Mouse (Mus musculus) limb, embryonic 11.5 days (tissue): ENCODE measurements at regions not wholly inside any gene's neighbourhood (a gene's known extent, or its start where the extent isn't known, plus 50 kb on each side); places are given as distances from the start of the nearest gene placed in this dataset.

Experiments used
- ATAC-seq: fragments of 200-750 bp; cut with Nextera tagmentation; 2 replicates; pipeline ENCODE4 v1.8.0; 2017; ENCODE audit warnings: low read depth; ENCODE audit not compliant: insufficient number of reproducible peaks, low FRiP score, low TSS enrichment
- DNase-seq: peaks from one replicate; pipeline ENCODE4 v3.0.0-alpha.2; 2015; ENCODE audit warnings: low spot score
- H3K27ac ChIP-seq: fragments of 300-500 bp; sonication (generic); replicated peaks from 2 replicates; pipeline ENCODE4 v1.5.1; 2014; ENCODE audit warnings: low read depth, mild to moderate bottlenecking, low read length
- H3K27me3 ChIP-seq: fragments of 300-500 bp; sonication (generic); 2 replicates; pipeline ENCODE4 v1.6.1; 2014; ENCODE audit warnings: mild to moderate bottlenecking, low read length, mixed read lengths; ENCODE audit not compliant: control insufficient read depth, insufficient read depth
- H3K36me3 ChIP-seq: fragments of 300-500 bp; sonication (generic); 2 replicates; pipeline ENCODE4 v1.6.1; 2014; ENCODE audit warnings: mild to moderate bottlenecking, low read length, moderate library complexity, mixed read lengths; ENCODE audit not compliant: control insufficient read depth, insufficient read depth
- H3K4me1 ChIP-seq: fragments of 300-500 bp; sonication (generic); 2 replicates; pipeline ENCODE4 v1.6.1; 2014; ENCODE audit warnings: low read length, mixed read lengths; ENCODE audit not compliant: control insufficient read depth, insufficient read depth
- H3K4me2 ChIP-seq: fragments of 300-500 bp; sonication (generic); 2 replicates; pipeline ENCODE4 v1.6.1; 2014; ENCODE audit warnings: low read depth, mild to moderate bottlenecking, moderate library complexity; ENCODE audit not compliant: severe bottlenecking
- H3K4me3 ChIP-seq: fragments of 300-500 bp; sonication (generic); 2 replicates; pipeline ENCODE4 v1.5.1; 2014; ENCODE audit warnings: low read depth, low read length
- H3K9ac ChIP-seq: fragments of 300-500 bp; sonication (generic); 2 replicates; pipeline ENCODE4 v1.6.1; 2014; ENCODE audit warnings: mild to moderate bottlenecking, low read length
- H3K9me3 ChIP-seq: fragments of 300-500 bp; sonication (generic); 2 replicates; pipeline ENCODE4 v1.6.1; 2016; ENCODE audit warnings: low read length; ENCODE audit not compliant: control insufficient read depth
- WGBS: fragments of 180-500 bp; shearing (Covaris S2); extraction: QIAGEN DNeasy Blood & Tissue Kit; methylation state at CpG from one replicate; pipeline ENCODE4 v1.1.7; 2014; 5-methylcytosine and 5-hydroxymethylcytosine counted together

- Histone ChIP-seq H3K27ac (no peak overlapping the region), H3K9me3 (no peaks in the 10 kb centered on the region), H3K9ac (no peak overlapping the region), H3K4me2 (no peak overlapping the region), H3K36me3 (no peaks in the 10 kb centered on the region), H3K27me3 (no peaks in the 10 kb centered on the region), H3K4me1 (no peaks in the 10 kb centered on the region), H3K4me3 (no peak overlapping the region)
- ATAC-seq (no peak), DNase-seq (no peak)
- WGBS = 72% methylated on average over 3 of the region's 3 CpGs
These were observed 178.9 kb upstream of the Tecrl start for GRCm38 (mm10) chr5:83533901-83534300.

- DNase-seq (no peak), ATAC-seq (no peak)
- Histone ChIP-seq H3K4me3 (no peak overlapping the region), H3K9ac (no peak overlapping the region), H3K9me3 (no peaks in the 10 kb centered on the region), H3K27me3 (no peaks in the 10 kb centered on the region), H3K4me2 (no peak overlapping the region), H3K36me3 (no peaks in the 10 kb centered on the region), H3K27ac (no peak overlapping the region), H3K4me1 (no peaks in the 10 kb centered on the region)
- 68% methylated on average over 1 of the region's 1 CpGs for WGBS
These were observed 163.7 kb upstream of the Tecrl start for GRCm38 (mm10) chr5:83518661-83519060.

- WGBS = 4% methylated on average over 1 of the region's 1 CpGs
- H3K27ac ChIP-seq = no peak overlapping the region
- H3K27me3 ChIP-seq = no peaks in the 10 kb centered on the region
- DNase-seq (peak; percentile 58), ATAC-seq (no peak; the same call in 1 of the 2 replicates)
- H3K9me3 ChIP-seq = no peaks in the 10 kb centered on the region
- H3K36me3 ChIP-seq = no peaks in the 10 kb centered on the region
- H3K4me1 ChIP-seq = no peaks in the 10 kb centered on the region
- no peak overlapping the region for H3K4me3 ChIP-seq
- no peak overlapping the region for H3K4me2 ChIP-seq
- H3K9ac ChIP-seq = no peak overlapping the region
These were observed 129.1 kb upstream of the Tecrl start for GRCm38 (mm10) chr5:83484135-83484534.

GRCm38 (mm10) chr5:83440259-83440658 lies 85.3 kb upstream of the Tecrl start:
- Histone ChIP-seq H3K9ac (no peak overlapping the region), H3K9me3 (no peaks in the 10 kb centered on the region), H3K4me1 (no peaks in the 10 kb centered on the region), H3K4me3 (no peak overlapping the region), H3K27me3 (no peaks in the 10 kb centered on the region), H3K4me2 (no peak overlapping the region), H3K27ac (no peak overlapping the region), H3K36me3 (no peaks in the 10 kb centered on the region)
- ATAC-seq (peak; percentile 47; the same call in 1 of the 2 replicates), DNase-seq (peak; percentile 67)
- 6% methylated on average over 3 of the region's 3 CpGs for WGBS

- Histone ChIP-seq H3K4me3 (no peak overlapping the region), H3K4me1 (no peaks in the 10 kb centered on the region), H3K4me2 (no peak overlapping the region), H3K27ac (no peak overlapping the region), H3K9ac (no peak overlapping the region), H3K9me3 (no peaks in the 10 kb centered on the region), H3K27me3 (no peaks in the 10 kb centered on the region), H3K36me3 (no peaks in the 10 kb centered on the region)
- DNase-seq (no peak), ATAC-seq (no peak)
- WGBS = 80% methylated on average over 1 of the region's 1 CpGs
These were observed 81.5 kb upstream of the Tecrl start for GRCm38 (mm10) chr5:83436510-83436909.

- DNase-seq (no peak), ATAC-seq (no peak)
- WGBS = 82% methylated on average over 5 of the region's 5 CpGs
- Histone ChIP-seq H3K27me3 (no peaks in the 10 kb centered on the region), H3K27ac (no peak overlapping the region), H3K4me1 (no peaks in the 10 kb centered on the region), H3K4me3 (no peak overlapping the region), H3K4me2 (no peak overlapping the region), H3K9ac (no peak overlapping the region), H3K36me3 (no peaks in the 10 kb centered on the region), H3K9me3 (no peaks in the 10 kb centered on the region)
These were observed 66.7 kb upstream of the Tecrl start for GRCm38 (mm10) chr5:83421708-83422107.

GRCm38 (mm10) chr5:83410221-83410620 lies 55.2 kb upstream of the Tecrl start:
- Histone ChIP-seq H3K27ac (no peak overlapping the region), H3K4me3 (no peak overlapping the region), H3K36me3 (no peaks in the 10 kb centered on the region), H3K4me2 (no peak overlapping the region), H3K9me3 (no peaks in the 10 kb centered on the region), H3K9ac (no peak overlapping the region), H3K4me1 (no peaks in the 10 kb centered on the region), H3K27me3 (no peaks in the 10 kb centered on the region)
- WGBS = 93% methylated on average over 2 of the region's 2 CpGs
- DNase-seq (no peak), ATAC-seq (no peak)

GRCm38 (mm10) chr5:83405266-83405954 lies 50.4 kb upstream of the Tecrl start:
- ATAC-seq = no peak
- H3K27ac ChIP-seq = no peak overlapping the region
- H3K4me1 ChIP-seq = no peaks in the 10 kb centered on the region
- H3K4me2 ChIP-seq = no peak overlapping the region
- WGBS = 79% methylated on average over 4 of the region's 4 CpGs
- H3K36me3 ChIP-seq = no peaks in the 10 kb centered on the region
- H3K27me3 ChIP-seq = no peaks in the 10 kb centered on the region
- no peaks in the 10 kb centered on the region for H3K9me3 ChIP-seq
- H3K4me3 ChIP-seq = no peak overlapping the region
- DNase-seq = no peak
- no peak overlapping the region for H3K9ac ChIP-seq
